Comparison of ENCODE assay signal across 8 mouse cellular contexts in the genomic region with DNA sequence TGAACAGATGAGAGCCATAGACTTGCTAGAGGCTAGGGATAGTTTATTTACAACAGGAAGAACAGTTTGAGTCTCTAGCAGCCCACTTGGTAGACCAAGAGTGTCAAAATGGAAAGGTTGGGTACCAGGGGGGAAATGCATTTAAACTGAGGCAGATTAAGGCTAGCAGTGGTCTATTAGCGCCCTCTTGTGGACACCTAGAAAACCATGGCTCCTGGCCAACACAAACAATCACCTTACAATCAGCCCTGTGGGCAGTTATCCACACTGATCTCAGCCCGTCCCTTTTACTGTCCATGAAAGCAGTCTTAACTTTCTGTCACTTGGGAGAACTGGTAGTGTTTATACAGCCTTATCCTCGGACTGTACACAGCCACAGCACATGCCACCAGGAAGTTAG. TPM values are rescaled to one million over a fixed set of nuclear protein-coding genes. Genes with fewer than 3 reads are reported as not detected.
DNase-seq lines count a peak whose midpoint lies in the region; ATAC-seq and TF ChIP-seq lines count a peak whose summit lies in the region.

No protein-coding gene starts in this region.

- DNase-seq in A20 (ENCODE audit: low read depth, low spot score), result peak; percentile 70
- peak; percentile 61 for DNase-seq in ES-CJ7 (ENCODE audit: low read depth, low spot score)
- peak; percentile 74 to 82 for DNase-seq in cerebellum, adult 18-20 months
- DNase-seq in limb, embryonic 14.5 days (ENCODE audit: low spot score), result peak; percentile 92
- DNase-seq in retina, embryonic 14.5 days (ENCODE audit: low spot score), result peak; percentile 90
- peak; percentile 44 to 69 for DNase-seq in urinary bladder, postnatal 36 days (ENCODE audit: low spot score in 2 of 2)

- no peak overlapping the region for H3K4me2 ChIP-seq in forebrain, embryonic 16.5 days (ENCODE audit: low read length)
- H3K4me2 ChIP-seq in intestine, embryonic 15.5 days (replicated peaks), result no peak overlapping the region
- H3K4me2 ChIP-seq in limb, embryonic 14.5 days (replicated peaks; ENCODE audit: low read depth, low read length, severe bottlenecking), result no peak overlapping the region

- H3K4me1 ChIP-seq in forebrain, embryonic 16.5 days (replicated peaks; ENCODE audit: control insufficient read depth, insufficient read depth, low read length), result peaks cover 34% of the 10 kb centered on the region
- H3K4me1 ChIP-seq in intestine, embryonic 15.5 days (replicated peaks), result peaks cover 7% of the 10 kb centered on the region
- H3K4me1 ChIP-seq in limb, embryonic 14.5 days (ENCODE audit: control insufficient read depth, insufficient read depth, low read length), result 0 out of 2 replicates have a peak, but pooled peaks cover 6% of the 10 kb centered on the region

- H3K9me3 ChIP-seq in forebrain, embryonic 16.5 days (ENCODE audit: control insufficient read depth, low read length), result no peaks in the 10 kb centered on the region
- H3K9me3 ChIP-seq in intestine, embryonic 15.5 days, result no peaks in the 10 kb centered on the region
- H3K9me3 ChIP-seq in limb, embryonic 14.5 days (ENCODE audit: control insufficient read depth, low read length), result no peaks in the 10 kb centered on the region

- no peak for TF ChIP-seq POLR2A in limb, embryonic 14.5 days (IDR thresholded peaks at IDR 0.05; ENCODE audit: borderline replicate concordance, extremely low read depth, insufficient read depth, insufficient read length)

- no peaks in the 10 kb centered on the region for H3K27me3 ChIP-seq in forebrain, embryonic 16.5 days (replicated peaks; ENCODE audit: control insufficient read depth, insufficient read depth, low read length)
- no peaks in the 10 kb centered on the region for H3K27me3 ChIP-seq in intestine, embryonic 15.5 days (replicated peaks)
- H3K27me3 ChIP-seq in limb, embryonic 14.5 days (ENCODE audit: control insufficient read depth, insufficient read depth, low read length), result no peaks in the 10 kb centered on the region

- 5% methylated on average over 3 of the region's 3 CpGs for WGBS in forebrain, embryonic 16.5 days
- WGBS in intestine, embryonic 15.5 days, result 6% methylated on average over 3 of the region's 3 CpGs
- WGBS in limb, embryonic 14.5 days, result 3% methylated on average over 3 of the region's 3 CpGs

- ATAC-seq in forebrain, embryonic 16.5 days, result peak; percentile 16
- ATAC-seq in intestine, embryonic 15.5 days, result peak; percentile 12
- ATAC-seq in limb, embryonic 14.5 days (ENCODE audit: low FRiP score, low read depth), result no peak

- peak overlapping the region; percentile 36; the same call in 1 of the 2 replicates for H3K27ac ChIP-seq in forebrain, embryonic 16.5 days (ENCODE audit: low read length)
- H3K27ac ChIP-seq in intestine, embryonic 15.5 days, result no peak overlapping the region
- H3K27ac ChIP-seq in limb, embryonic 14.5 days (replicated peaks; ENCODE audit: low read depth, low read length), result no peak overlapping the region

- H3K9ac ChIP-seq in forebrain, embryonic 16.5 days (replicated peaks; ENCODE audit: low read depth, low read length), result no peak overlapping the region
- no peak overlapping the region for H3K9ac ChIP-seq in intestine, embryonic 15.5 days
- H3K9ac ChIP-seq in limb, embryonic 14.5 days (ENCODE audit: low read depth, low read length, severe bottlenecking), result no peak overlapping the region

- H3K4me3 ChIP-seq in forebrain, embryonic 16.5 days (replicated peaks; ENCODE audit: low read length), result no peak overlapping the region
- H3K4me3 ChIP-seq in intestine, embryonic 15.5 days (replicated peaks), result no peak overlapping the region
- no peak overlapping the region for H3K4me3 ChIP-seq in limb, embryonic 14.5 days (replicated peaks; ENCODE audit: low read length)

- peaks cover 19% of the 10 kb centered on the region for H3K36me3 ChIP-seq in forebrain, embryonic 16.5 days (ENCODE audit: control insufficient read depth, insufficient read depth)
- peaks cover 19% of the 10 kb centered on the region for H3K36me3 ChIP-seq in intestine, embryonic 15.5 days
- peaks cover 27% of the 10 kb centered on the region for H3K36me3 ChIP-seq in limb, embryonic 14.5 days (ENCODE audit: control insufficient read depth, insufficient read depth, low read length)

RNA-seq across cellular contexts. Expression of a gene that starts 4.7 kb away (rescaled TPM):
- polyA plus RNA-seq in forebrain, embryonic 16.5 days (2015; fragmentation: Nextera tagmentation; extraction: Ambion mirVana), result 438 and 515 TPM in 2 replicates
- 142 and 167 TPM in 2 replicates for polyA plus RNA-seq in intestine, embryonic 15.5 days (2015; fragmentation: Nextera tagmentation; extraction: Ambion mirVana)
- polyA plus RNA-seq in limb, embryonic 14.5 days (2012; rRNA removed), result 96.3 and 101 TPM in 2 replicates
- polyA plus RNA-seq in limb, embryonic 14.5 days (2014; fragmentation: Nextera tagmentation; extraction: Ambion mirVana), result 171 and 191 TPM in 2 replicates

RNA-seq across cellular contexts. Expression of a gene that starts 42.9 kb away (rescaled TPM):
- polyA plus RNA-seq in forebrain, embryonic 16.5 days (2015; fragmentation: Nextera tagmentation; extraction: Ambion mirVana), result 2.3 and 2.6 TPM in 2 replicates
- polyA plus RNA-seq in intestine, embryonic 15.5 days (2015; fragmentation: Nextera tagmentation; extraction: Ambion mirVana), result 2.2 TPM in 2 replicates
- 4.5 and 4.9 TPM in 2 replicates for polyA plus RNA-seq in limb, embryonic 14.5 days (2012; rRNA removed)
- polyA plus RNA-seq in limb, embryonic 14.5 days (2014; fragmentation: Nextera tagmentation; extraction: Ambion mirVana), result 2.2 and 2.4 TPM in 2 replicates
